ENCODE assay signal across 12 mouse cellular contexts in genomic region chr4:133626621-133627020, GRCm38 (mm10). TPM values are rescaled to one million over a fixed set of nuclear protein-coding genes. Genes with fewer than 3 reads are reported as not detected.
DNase-seq lines count a peak whose midpoint lies in the region; ATAC-seq and TF ChIP-seq lines count a peak whose summit lies in the region.
"Had no signal": no experiment of that assay in that cellular context is flagged by ENCODE, and none has a peak within 500 bp of the region (broad histone marks: within the 10 kb centered on the region; RNA-seq: fewer than 3 reads in every experiment).

No protein-coding gene starts in this region.

- no peak overlapping the region for H3K4me3 ChIP-seq in gastrocnemius, adult 2 months
- no peak overlapping the region for H3K4me3 ChIP-seq in kidney, adult 2 months (ENCODE audit: insufficient read depth, low read depth, low read length)
- no peak overlapping the region for H3K4me3 ChIP-seq in lung, postnatal 0 days (ENCODE audit: low read depth, low read length)
- H3K4me3 ChIP-seq in embryonic facial prominence, embryonic 14.5 days (ENCODE audit: low read depth, low read length), result no peak overlapping the region
- H3K4me3 ChIP-seq: neural tube, embryonic 15.5 days had no signal

- peak overlapping the region; percentile 87 for H3K27ac ChIP-seq in gastrocnemius, adult 2 months
- peak overlapping the region; percentile 83 for H3K27ac ChIP-seq in kidney, adult 2 months (ENCODE audit: insufficient read depth, low read depth, low read length)
- H3K27ac ChIP-seq in lung, postnatal 0 days (ENCODE audit: low read length), result peak overlapping the region; percentile 87
- H3K27ac ChIP-seq in embryonic facial prominence, embryonic 14.5 days (replicated peaks; ENCODE audit: low read depth, low read length), result 0 out of 2 replicates have a peak overlapping the region, but pooled peaks have one; percentile 4
- H3K27ac ChIP-seq: neural tube, embryonic 15.5 days had no signal

- no peaks in the 10 kb centered on the region for H3K4me1 ChIP-seq in kidney, adult 2 months (ENCODE audit: control insufficient read depth, insufficient read depth, low read length)
- peaks cover 6% of the 10 kb centered on the region; the same call in 1 of the 2 replicates for H3K4me1 ChIP-seq in lung, postnatal 0 days (ENCODE audit: insufficient read depth, low read depth, low read length)
- 0 out of 2 replicates have a peak, but pooled peaks cover 2% of the 10 kb centered on the region for H3K4me1 ChIP-seq in embryonic facial prominence, embryonic 14.5 days (ENCODE audit: control insufficient read depth, insufficient read depth, low read length)

- no peaks in the 10 kb centered on the region for H3K9me3 ChIP-seq in lung, postnatal 0 days (ENCODE audit: low read length)
- no peaks in the 10 kb centered on the region for H3K9me3 ChIP-seq in embryonic facial prominence, embryonic 14.5 days (ENCODE audit: control insufficient read depth, low read length)
- H3K9me3 ChIP-seq: neural tube, embryonic 15.5 days had no signal

- H3K9ac ChIP-seq in lung, postnatal 0 days (replicated peaks; ENCODE audit: low read depth), result no peak overlapping the region
- H3K9ac ChIP-seq in embryonic facial prominence, embryonic 14.5 days (ENCODE audit: low read depth, low read length), result no peak overlapping the region
- H3K9ac ChIP-seq: neural tube, embryonic 15.5 days had no signal

- H3K4me2 ChIP-seq in lung, postnatal 0 days (replicated peaks; ENCODE audit: low read depth, low read length), result no peak overlapping the region
- no peak overlapping the region for H3K4me2 ChIP-seq in embryonic facial prominence, embryonic 14.5 days (ENCODE audit: low read depth, low read length)
- H3K4me2 ChIP-seq: neural tube, embryonic 15.5 days had no signal

- TF ChIP-seq CTCF in gastrocnemius, adult 2 months (IDR thresholded peaks at IDR 0.05), result no peak
- no peak for TF ChIP-seq CTCF in kidney, adult 2 months (conservative IDR thresholded peaks at IDR 0.05; ENCODE audit: insufficient read depth, insufficient read length, low read depth, low read length)
- no peak for TF ChIP-seq CTCF in lung, postnatal 0 days (IDR thresholded peaks at IDR 0.05)

- DNase-seq in gastrocnemius, adult 2 months, result no peak
- no peak for DNase-seq in gastrocnemius, adult 18-20 months (ENCODE audit: low spot score)
- DNase-seq in kidney, adult 2 months, result no peak
- DNase-seq in kidney, postnatal 10 days, result no peak
- DNase-seq in lung, postnatal 0 days (ENCODE audit: low spot score), result no peak
- no peak for DNase-seq in lung, adult 18-20 months
- DNase-seq in embryonic facial prominence, embryonic 14.5 days (ENCODE audit: low spot score), result no peak
- DNase-seq: embryo, embryonic 11 days; lung, postnatal 36 days; thymus, postnatal 25 days had no signal

- WGBS in kidney, adult 2 months, result 79% methylated on average over 9 of the region's 9 CpGs
- WGBS in lung, postnatal 0 days, result 84% methylated on average over 9 of the region's 9 CpGs
- 87% methylated on average over 9 of the region's 9 CpGs for WGBS in embryonic facial prominence, embryonic 14.5 days

- TF ChIP-seq EP300 in lung, postnatal 0 days (IDR thresholded peaks at IDR 0.05), result no peak

- intact Hi-C loops in gastrocnemius, adult 2 months (cut with DNase I), result no loop called here

- no peaks in the 10 kb centered on the region for H3K36me3 ChIP-seq in kidney, adult 2 months (ENCODE audit: control insufficient read depth, insufficient read depth, low read length)
- no peaks in the 10 kb centered on the region for H3K36me3 ChIP-seq in lung, postnatal 0 days (ENCODE audit: insufficient read depth, low read length)
- H3K36me3 ChIP-seq in embryonic facial prominence, embryonic 14.5 days (ENCODE audit: control insufficient read depth, insufficient read depth, low read length), result peaks cover 32% of the 10 kb centered on the region

- ATAC-seq in lung, postnatal 0 days, result no peak
- no peak for ATAC-seq in embryonic facial prominence, embryonic 14.5 days (ENCODE audit: low read depth)
- no peak for ATAC-seq in inflammation-experienced regulatory T-cells, adult 6 months

- TF ChIP-seq POLR2A in kidney, adult 2 months (IDR thresholded peaks at IDR 0.05; ENCODE audit: low read depth, low read length), result no peak

- no peaks in the 10 kb centered on the region for H3K27me3 ChIP-seq in kidney, adult 2 months (replicated peaks; ENCODE audit: control insufficient read depth, insufficient read depth, low read length)
- H3K27me3 ChIP-seq in lung, postnatal 0 days (replicated peaks; ENCODE audit: insufficient read depth, low read length), result no peaks in the 10 kb centered on the region
- H3K27me3 ChIP-seq in embryonic facial prominence, embryonic 14.5 days (replicated peaks; ENCODE audit: control insufficient read depth, insufficient read depth, low read length), result no peaks in the 10 kb centered on the region
- H3K27me3 ChIP-seq: neural tube, embryonic 15.5 days had no signal

RNA-seq across cellular contexts. Expression of gene Zdhhc18, which starts 23.3 kb away (rescaled TPM):
- 10 to 100 TPM; 25.4 to 32.3 TPM for total RNA-seq in gastrocnemius, adult 2 months (2021)
- 10 to 100 TPM; 24.1 to 35.7 TPM for total RNA-seq in gastrocnemius, adult 18-20 months (2021)
- polyA plus RNA-seq in kidney, adult 2 months (2012; rRNA removed), result 28.7 and 31.6 TPM in 2 replicates
- 5.8 and 9.4 TPM in 2 replicates for polyA plus RNA-seq in lung, postnatal 0 days (2015; fragmentation: Nextera tagmentation; extraction: Ambion mirVana)
- polyA plus RNA-seq in embryonic facial prominence, embryonic 14.5 days (2014; fragmentation: Nextera tagmentation; extraction: Ambion mirVana), result 2.1 and 3.7 TPM in 2 replicates
- 10 to 100 TPM; 22.8 to 25.9 (median 23.1) TPM for polyA plus RNA-seq in inflammation-experienced regulatory T-cells, adult 6 months (2017; shearing (Covaris generic))

RNA-seq across cellular contexts. Expression of gene Sfn, which starts 24.7 kb away (rescaled TPM):
- 1 to 10 TPM; 1.1 to 1.5 TPM for total RNA-seq in gastrocnemius, adult 2 months (2021)
- 1 to 10 TPM in 1 of 2 experiments, under 1 TPM in 1; 0.91 to 1.7 TPM for total RNA-seq in gastrocnemius, adult 18-20 months (2021)
- polyA plus RNA-seq in kidney, adult 2 months (2012; rRNA removed), result 7.2 and 7.6 TPM in 2 replicates
- 23.7 and 32.4 TPM in 2 replicates for polyA plus RNA-seq in lung, postnatal 0 days (2015; fragmentation: Nextera tagmentation; extraction: Ambion mirVana)
- polyA plus RNA-seq in embryonic facial prominence, embryonic 14.5 days (2014; fragmentation: Nextera tagmentation; extraction: Ambion mirVana), result 129 and 135 TPM in 2 replicates
- 10 to 100 TPM; 10.9 to 18.2 (median 12.9) TPM for polyA plus RNA-seq in inflammation-experienced regulatory T-cells, adult 6 months (2017; shearing (Covaris generic))

RNA-seq across cellular contexts. Expression of gene Gpn2, which starts 42.5 kb away (rescaled TPM):
- total RNA-seq in gastrocnemius, adult 2 months (2021), result 1 to 10 TPM; 4.9 to 6.3 TPM
- total RNA-seq in gastrocnemius, adult 18-20 months (2021), result 1 to 10 TPM; 5.8 to 5.9 TPM
- 26.7 and 31.4 TPM in 2 replicates for polyA plus RNA-seq in kidney, adult 2 months (2012; rRNA removed)
- 15.8 and 17.6 TPM in 2 replicates for polyA plus RNA-seq in lung, postnatal 0 days (2015; fragmentation: Nextera tagmentation; extraction: Ambion mirVana)
- 17.3 and 18.8 TPM in 2 replicates for polyA plus RNA-seq in embryonic facial prominence, embryonic 14.5 days (2014; fragmentation: Nextera tagmentation; extraction: Ambion mirVana)
- 1 to 10 TPM; 6.1 to 6.7 (median 6.4) TPM for polyA plus RNA-seq in inflammation-experienced regulatory T-cells, adult 6 months (2017; shearing (Covaris generic))

RNA-seq across cellular contexts. Expression of gene Pigv, which starts 45.8 kb away (rescaled TPM):
- total RNA-seq in gastrocnemius, adult 2 months (2021), result 10 to 100 TPM; 10.4 to 11.7 TPM
- 10 to 100 TPM in 1 of 2 experiments, 1 to 10 TPM in 1; 9.7 to 12.2 TPM for total RNA-seq in gastrocnemius, adult 18-20 months (2021)
- polyA plus RNA-seq in kidney, adult 2 months (2012; rRNA removed), result 15.8 and 16.2 TPM in 2 replicates
- polyA plus RNA-seq in lung, postnatal 0 days (2015; fragmentation: Nextera tagmentation; extraction: Ambion mirVana), result 17.3 and 17.8 TPM in 2 replicates
- 8.4 and 11.3 TPM in 2 replicates for polyA plus RNA-seq in embryonic facial prominence, embryonic 14.5 days (2014; fragmentation: Nextera tagmentation; extraction: Ambion mirVana)
- polyA plus RNA-seq in inflammation-experienced regulatory T-cells, adult 6 months (2017; shearing (Covaris generic)), result 10 to 100 TPM; 10.3 to 13.8 (median 11.3) TPM

RNA-seq across cellular contexts. Expression of gene Gpatch3, which starts 52.1 kb away (rescaled TPM):
- total RNA-seq in gastrocnemius, adult 2 months (2021), result 1 to 10 TPM; 3.0 to 3.2 TPM
- total RNA-seq in gastrocnemius, adult 18-20 months (2021), result 1 to 10 TPM; 2.8 to 4.0 TPM
- polyA plus RNA-seq in kidney, adult 2 months (2012; rRNA removed), result 3.8 and 4.6 TPM in 2 replicates
- polyA plus RNA-seq in lung, postnatal 0 days (2015; fragmentation: Nextera tagmentation; extraction: Ambion mirVana), result 6.7 and 7.1 TPM in 2 replicates
- 6.3 and 8.3 TPM in 2 replicates for polyA plus RNA-seq in embryonic facial prominence, embryonic 14.5 days (2014; fragmentation: Nextera tagmentation; extraction: Ambion mirVana)
- polyA plus RNA-seq in inflammation-experienced regulatory T-cells, adult 6 months (2017; shearing (Covaris generic)), result 1 to 10 TPM in 2 of 3 experiments, under 1 TPM in 1; 0.94 to 1.6 (median 1.1) TPM

Comparison
In these comparisons a context has a peak if more than half of its experiments do, and no peak if none do; other contexts are left out.
1. H3K27ac ChIP-seq: peak in every context shown above with its lines; median percentile 87 in gastrocnemius, adult 2 months; 87 in lung, postnatal 0 days; 83 in kidney, adult 2 months; 4 in embryonic facial prominence, embryonic 14.5 days.